Mouse (Mus musculus): ENCODE measurements at regions not wholly inside any gene's neighbourhood (a gene's known extent, or its start where the extent isn't known, plus 50 kb on each side); places are given as distances from the start of the nearest gene placed in this dataset.

DNA sequence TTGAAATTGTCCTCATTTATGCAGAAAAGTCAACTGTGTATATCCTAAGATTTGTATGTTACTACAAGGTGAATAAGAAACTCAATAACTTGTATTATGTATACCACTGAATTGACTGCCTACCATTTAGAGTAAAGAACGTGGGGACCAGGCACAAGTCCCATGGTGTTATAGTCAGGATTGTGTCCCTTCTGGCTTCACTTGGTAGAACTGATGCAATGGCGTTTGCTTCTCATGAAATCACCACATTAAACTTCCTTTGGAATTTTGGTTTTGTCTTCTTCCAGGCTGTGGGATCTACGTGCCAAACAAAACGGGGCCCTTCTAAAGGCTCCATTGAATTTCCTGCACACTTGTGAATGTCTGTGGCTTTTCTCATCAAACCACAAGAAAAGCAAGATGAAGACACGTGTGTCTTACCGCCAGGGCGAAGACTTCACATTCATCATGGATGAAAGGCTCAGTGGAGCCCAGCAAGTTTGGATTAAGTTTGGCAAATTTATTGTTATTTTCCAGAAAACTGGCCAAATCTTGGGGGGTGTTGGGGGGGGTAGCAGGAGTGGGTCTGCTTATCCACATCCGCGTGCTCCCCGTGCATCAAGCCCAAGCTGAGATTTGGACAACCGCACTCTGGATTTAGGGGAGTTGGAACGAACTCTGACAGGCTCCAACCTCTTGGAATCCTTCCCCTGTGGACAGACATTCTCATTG is 353.3 kb downstream of the Ankrd50 start:
- peak; percentile 31 for DNase-seq (ENCODE audit: inconsistent ontology term)

DNA sequence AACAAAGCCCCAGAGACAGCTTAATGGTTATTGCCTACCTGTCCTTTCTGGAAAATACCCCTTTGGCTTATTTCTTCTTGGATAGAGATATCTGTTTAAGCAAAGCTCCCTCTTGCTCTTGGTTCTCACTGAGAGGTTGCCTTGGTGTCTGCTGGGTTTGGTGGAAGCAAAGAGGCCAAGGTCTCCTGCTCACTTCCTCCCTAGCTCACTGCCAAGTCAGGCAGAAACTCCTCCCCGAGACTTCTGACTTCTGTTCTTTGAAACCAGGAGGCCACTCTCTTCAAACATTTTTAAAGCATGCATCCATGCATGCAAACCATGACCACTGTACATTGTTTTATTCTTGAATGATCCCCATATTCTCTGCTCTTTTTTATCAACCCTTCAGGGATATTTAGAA is 354.6 kb downstream of the Ankrd50 start:
- no peak for DNase-seq (ENCODE audit: inconsistent ontology term)

DNA sequence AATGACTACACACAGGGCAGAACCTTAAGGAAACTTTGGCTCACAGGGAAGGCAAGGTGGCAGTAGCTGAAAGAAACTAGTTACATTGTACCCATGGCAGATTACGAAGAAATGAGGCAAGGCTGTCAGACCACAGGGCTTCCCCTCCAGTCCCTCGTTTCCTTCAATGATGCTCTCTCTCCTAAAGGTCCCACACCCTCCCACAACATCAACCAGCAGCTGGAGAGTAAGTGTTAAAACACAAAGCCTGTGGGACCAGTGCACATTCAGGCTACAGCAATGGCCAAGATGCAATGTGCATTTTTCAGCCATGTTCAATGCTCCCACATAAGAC is 355.5 kb downstream of the Ankrd50 start:
- no peak for DNase-seq (ENCODE audit: inconsistent ontology term)

DNA sequence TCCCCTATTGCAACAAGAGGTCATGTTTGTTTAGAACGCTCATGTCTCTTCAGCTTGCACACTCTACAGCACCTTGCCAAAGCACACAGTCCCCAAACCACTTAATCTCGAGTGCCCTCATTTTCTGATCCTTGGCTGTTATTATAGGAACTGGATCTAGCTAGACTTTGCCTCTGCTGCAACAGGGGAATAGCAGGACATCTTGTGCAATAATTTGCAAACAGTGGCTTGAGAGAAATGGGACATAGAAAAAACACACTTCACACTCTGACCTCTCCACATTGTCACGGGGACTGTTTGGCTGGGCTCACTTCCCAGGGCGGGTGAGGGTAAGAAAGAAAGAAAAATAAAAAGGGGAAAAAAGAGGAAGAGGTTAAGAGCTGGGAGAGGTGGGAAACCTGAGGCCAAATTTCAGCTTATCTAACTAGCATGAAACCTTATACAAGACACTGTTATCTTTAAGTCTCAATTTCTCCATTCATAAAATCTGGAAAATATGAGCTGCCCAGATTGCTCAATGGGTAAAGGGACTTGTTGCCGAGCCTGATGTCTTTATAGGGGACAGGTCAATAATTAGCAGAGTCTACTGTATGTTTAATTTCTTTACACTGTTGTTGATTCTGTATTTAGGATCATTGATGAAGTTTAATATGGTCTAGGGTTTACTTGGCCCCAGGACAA is 356.0 kb downstream of the Ankrd50 start:
- no peak for DNase-seq (ENCODE audit: inconsistent ontology term)

DNA sequence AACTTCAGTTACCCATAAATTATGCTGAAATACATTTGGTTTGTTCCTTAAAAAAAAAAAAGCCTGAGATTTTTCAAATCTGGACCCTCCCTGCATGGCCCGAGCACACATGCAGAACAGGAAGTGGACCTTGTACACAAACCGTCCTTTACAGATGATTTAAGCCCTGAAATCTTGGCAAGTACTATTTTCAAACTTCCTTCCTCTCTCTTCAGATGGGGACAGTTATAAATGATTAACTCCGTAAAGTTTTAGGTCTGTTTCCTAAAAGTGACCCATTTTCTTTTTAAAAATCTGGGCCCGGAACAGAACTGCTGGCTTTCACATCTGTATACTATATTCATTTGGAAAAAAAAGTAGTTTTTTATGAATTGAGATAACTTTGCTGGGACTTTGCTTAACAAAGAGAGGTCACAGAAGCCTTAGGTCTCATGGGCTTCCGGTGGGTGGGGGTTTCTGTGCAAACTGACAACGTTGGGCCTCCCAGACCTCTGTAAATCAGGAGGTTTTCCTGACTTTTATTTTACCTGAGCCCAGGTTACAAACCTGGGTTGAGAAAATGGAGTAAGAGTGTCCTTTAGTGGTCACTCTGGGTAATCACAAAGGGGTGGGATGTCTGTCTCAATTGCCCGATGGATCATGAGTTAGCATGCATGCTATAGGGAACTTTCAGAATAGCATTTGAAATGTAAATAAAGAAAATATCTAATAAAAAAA is 368.4 kb downstream of the Ankrd50 start:
- no peak for DNase-seq (ENCODE audit: inconsistent ontology term)

DNA sequence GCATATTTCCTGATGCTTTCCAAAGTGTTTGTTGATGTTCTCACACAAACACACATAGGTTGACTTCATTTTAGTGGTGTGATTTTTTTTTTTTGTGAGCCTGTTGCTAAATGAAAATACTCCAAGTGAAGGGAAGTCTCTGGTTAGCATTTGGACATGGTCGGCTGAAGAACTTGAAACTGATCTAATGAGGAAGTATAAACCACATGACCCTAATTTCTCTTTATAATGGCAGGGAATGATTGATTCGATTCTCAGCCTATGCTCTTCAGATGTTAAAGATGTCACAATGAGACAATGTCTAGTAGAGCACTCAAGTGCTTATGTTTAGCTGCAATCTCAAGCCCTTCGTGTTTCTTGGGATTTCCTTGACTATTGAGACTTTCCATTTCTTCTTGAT is 372.1 kb downstream of the Ankrd50 start:
- DNase-seq (ENCODE audit: inconsistent ontology term): no peak

DNA sequence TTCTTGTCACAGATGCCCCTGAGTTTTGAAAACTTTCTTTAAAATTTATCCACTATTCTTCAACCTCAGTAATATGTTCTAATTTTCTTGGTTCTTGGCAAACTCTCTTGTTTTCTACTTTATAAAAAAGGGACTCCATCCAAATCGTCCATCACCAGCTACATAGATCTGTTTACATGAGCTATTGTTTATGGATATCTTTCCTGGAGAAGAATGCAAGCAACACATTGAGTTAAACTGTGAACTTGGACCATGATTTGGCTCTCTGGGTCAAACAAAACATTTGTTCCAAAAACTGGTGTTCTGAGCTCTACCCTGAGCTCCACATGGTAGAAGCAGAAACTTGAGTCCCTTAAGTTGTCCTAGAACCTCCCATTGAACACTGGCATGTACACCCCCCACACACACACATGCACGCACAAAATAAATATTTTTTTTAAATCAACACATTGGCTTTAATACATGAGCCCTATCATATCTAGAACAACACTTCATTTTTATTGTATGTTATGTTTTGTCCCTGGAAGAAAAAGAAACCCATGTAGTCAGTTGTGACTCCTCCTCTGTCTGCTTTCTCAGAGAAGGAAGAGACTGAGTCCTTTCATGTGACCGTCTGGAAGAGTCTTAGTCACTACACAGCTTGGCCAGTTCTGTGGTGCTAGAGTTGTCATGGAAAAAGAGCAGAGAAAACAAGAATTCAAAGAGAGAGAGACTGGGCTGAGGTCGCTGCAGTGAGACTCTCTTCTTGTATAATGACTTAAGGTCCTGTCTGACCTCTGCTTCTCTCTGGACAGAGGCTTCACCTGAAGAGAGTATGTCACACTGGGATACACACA is 379.4 kb downstream of the Ankrd50 start:
- DNase-seq (ENCODE audit: inconsistent ontology term): peak; percentile 45

DNA sequence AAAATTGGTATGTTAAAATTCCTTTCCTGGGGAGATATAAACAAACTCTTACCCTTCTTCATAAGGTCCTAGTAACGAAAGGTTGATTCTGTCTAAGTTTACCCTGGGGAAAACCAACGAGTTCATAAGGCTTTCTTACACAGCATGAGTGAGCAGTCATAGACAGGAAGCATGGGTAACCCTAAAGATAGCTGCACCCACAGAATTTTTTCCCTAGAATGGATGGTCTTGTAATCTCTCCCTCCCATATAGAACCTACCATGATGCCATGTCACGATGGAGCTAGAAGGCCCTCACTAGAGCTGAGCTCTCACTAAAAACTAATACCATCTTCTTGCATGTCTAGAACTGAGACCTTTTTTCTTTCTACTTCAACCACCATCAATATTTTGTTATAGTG is 380.1 kb upstream of the Gm5148 start:
- DNase-seq (ENCODE audit: inconsistent ontology term): no peak

DNA sequence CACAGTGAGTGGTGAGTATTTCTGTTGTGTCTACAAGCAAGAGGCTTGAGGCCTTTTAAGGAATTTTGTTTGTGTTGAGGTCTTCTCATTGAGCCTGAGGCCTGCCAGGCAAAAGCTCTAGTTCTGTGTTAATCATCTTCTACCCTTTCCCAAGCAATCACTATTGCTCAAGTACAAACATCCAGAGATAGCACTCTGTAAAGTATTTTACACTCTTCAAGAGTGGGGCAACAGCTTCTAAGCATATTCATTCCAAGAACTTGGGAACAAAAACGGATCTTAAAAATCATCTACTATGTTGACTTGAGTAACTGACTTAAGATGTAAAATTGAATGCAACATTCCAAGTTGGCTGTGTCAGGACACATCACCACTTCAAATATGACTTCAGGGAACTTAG is 378.7 kb upstream of the Gm5148 start:
- no peak for DNase-seq (ENCODE audit: inconsistent ontology term)

DNA sequence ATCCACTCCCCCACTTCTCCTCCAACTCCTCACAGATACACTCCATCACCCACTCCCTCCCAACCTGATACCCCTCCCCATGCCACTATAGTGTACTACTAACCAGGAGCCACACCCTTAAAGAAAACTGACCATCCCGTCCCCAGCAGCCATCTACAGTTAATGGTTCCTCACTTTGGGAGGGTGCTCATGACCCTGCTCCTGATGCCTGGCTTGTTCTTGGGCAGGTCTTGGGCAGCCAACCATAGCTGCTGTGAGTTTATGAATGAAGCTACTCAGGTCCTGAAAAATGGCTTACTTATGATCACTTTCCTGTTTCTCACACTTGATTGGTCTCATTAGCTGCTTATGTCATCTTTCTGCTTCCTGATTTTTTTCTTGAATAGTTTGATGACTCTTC is 377.9 kb upstream of the Gm5148 start:
- no peak for DNase-seq (ENCODE audit: inconsistent ontology term)

DNA sequence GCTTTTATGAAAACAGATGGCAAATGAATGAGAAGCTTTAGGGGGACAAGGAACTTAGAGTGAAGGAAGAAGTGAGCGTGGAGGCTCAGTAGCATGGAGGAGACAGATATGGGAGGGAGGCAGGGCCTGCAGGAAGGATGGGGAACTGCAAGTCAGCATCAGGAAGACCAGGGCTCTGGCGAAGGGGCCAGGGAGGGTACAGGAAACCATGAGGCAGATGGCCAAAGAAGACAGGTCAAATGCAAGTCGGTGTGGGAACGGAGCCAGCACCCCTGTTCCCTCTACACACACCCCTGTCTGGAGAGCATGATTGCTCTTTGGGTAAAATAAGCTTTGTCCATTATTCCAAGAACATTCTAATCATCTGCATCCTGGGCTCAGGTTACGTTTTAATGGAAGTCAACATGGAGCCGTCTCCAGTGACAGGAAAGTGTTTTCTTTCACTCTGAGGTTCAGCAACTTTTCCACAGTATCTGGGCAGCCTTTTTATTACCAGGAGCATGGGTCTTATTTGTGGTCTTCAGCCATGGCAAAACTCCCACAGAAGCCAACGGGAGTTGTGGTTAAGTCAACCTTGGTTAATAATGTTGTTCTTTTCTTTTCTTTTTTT is 370.2 kb upstream of the Gm5148 start:
- no peak for DNase-seq (ENCODE audit: inconsistent ontology term)

DNA sequence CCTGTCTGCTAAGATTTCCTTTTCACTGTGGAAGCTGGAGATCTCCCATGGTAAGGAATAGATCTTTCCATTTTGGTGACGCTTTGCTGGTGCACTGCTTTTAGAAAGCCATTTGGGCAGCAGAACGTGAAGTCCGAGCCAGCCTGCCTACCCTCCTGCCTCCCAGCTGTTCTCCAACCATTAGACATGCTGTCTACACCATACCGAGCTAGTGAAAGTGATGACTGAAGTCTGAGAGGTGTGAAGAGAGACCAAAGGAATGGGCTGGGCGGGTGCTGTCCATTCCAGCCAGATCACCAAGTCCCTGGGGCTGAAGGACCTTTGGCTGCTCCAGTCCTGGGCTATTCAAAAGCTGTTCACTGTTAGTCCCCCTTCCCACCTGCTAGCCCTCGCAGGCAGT is 360.3 kb upstream of the Gm5148 start:
- DNase-seq (ENCODE audit: inconsistent ontology term): no peak

DNA sequence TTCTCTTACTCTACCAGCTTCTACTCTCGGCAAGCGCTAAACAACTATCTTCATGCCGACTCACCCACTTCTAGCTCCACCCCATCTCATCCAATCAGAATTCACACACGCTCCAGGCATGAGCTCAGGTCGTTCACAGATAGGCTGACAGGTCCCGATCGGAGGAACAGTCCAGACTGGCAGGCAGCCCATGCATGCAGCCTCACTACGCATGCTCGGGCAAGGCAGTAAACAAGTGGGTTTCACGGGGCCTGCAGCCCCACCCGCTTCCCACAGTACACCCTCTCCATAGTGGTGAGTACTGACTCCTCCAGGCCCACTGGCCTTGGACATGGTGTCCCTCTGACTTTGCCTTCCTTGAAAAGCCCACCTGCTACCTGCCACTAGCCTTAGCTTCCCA is 358.1 kb upstream of the Gm5148 start:
- no peak for DNase-seq (ENCODE audit: inconsistent ontology term)

DNA sequence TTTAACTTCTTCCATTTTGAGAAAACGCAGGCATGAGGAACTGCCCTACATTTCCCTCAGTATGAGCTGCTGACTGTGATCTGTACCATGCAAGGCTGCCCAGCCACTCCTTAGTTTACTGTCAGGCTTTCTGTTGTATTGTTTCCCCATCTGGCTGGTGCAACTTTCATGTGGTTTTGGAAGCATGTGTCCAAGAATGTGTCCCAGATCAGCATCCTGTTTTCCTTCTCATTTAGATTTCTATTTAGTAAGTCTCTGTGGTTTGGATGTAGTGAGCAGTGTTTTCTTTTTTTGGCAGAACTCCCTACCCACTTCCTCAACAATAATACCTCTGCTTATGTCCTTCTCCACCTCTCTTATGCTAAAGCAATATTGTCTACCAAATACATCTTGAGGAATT is 352.5 kb upstream of the Gm5148 start:
- peak; percentile 89 for DNase-seq (ENCODE audit: inconsistent ontology term)

DNA sequence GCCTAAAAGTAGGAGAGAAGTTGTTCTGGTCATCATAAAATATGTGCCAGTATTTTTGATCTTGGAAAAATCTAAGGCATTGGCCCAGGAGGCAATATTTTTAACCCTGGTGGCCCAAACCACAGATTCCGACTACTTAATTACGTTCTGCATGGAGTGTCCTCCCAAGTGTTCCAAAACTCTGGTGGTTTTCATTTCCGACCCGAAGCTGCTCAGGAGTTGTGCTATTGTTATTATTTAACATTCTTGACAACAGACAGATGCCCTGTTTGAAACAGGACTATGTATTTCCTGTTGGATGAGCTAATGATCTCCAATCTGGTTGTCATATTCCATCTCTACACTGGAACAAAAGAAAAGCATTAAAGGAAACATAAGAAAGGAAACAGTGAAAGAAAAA is 349.7 kb upstream of the Gm5148 start:
- peak; percentile 55 for DNase-seq (ENCODE audit: inconsistent ontology term)

DNA sequence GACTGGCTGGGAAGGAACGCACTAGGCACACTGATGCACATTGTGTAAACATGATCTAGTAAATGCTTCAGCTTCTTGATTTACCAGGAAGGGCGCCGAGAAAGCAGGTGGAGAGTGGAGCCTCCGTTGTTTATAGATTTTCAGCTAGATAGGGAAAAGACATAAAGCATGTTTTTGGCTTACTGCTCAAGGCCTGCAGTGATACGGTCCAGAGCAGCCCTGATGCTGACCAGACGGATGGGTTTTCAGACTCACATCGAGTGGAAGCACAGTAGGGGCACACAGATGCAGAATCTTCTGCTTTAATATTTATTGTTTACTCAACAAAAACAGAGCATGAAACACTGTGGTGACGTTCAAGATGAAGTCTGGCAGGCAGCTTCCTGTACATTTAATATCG is 331.3 kb upstream of the Gm5148 start:
- DNase-seq (ENCODE audit: inconsistent ontology term): no peak

DNA sequence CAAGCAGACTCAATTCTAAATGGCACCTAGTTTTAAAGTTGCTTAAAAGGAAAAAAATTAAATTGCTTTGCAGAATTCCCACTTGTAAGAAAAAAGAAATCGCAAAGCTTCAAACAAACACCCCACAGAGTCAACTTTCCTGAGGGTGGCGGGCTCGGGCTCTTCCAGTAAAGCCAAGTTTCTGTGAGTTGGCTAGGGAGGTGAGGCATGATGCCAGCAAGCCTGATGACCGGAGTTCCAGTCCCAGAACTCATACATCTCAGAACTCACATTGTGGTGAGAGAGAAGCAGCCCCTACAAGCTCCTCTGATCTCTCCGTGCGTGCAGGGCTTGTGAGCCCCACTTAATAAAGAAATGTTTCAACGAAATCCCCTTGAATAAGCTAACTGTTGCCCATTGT is 328.7 kb upstream of the Gm5148 start:
- no peak for DNase-seq (ENCODE audit: inconsistent ontology term)

DNA sequence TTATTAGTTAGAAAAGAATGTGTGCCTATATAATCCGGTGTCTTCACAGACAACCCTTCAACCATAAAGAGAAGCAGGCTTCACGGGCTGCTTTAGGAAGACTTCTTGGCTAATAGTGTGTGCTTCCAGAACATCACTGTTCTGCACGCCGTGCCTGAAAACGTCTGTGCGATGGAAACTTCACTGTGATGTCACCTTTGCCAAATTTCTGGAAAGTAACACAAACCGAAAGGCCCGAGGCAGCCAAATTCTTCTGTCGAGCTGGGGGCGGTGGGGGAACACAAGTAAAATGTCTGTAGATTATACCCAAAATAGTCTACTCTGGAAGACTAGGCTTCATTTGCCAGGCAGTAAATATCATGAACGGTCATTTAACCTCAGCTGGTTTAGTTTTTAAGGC is 327.5 kb upstream of the Gm5148 start:
- no peak for DNase-seq (ENCODE audit: inconsistent ontology term)

DNA sequence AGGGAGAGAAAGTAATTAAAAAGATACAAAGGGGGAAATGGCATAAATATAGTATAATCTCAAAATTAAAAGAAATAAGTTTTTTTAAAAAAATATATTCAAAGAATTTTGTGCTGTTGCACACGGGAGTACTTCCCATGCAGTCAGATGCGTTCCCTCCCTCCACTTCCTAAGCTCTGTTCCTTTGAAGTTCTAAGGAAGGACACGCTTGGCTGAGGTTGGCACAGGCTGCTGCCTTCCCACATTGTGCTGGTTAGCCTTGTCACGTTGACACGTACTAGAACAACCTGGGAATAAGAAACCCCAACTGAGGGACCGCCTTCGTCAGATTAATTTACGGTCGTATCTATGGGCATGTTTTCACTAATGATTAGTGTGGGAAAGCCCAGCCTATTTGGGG is 326.6 kb upstream of the Gm5148 start:
- no peak for DNase-seq (ENCODE audit: inconsistent ontology term)

DNA sequence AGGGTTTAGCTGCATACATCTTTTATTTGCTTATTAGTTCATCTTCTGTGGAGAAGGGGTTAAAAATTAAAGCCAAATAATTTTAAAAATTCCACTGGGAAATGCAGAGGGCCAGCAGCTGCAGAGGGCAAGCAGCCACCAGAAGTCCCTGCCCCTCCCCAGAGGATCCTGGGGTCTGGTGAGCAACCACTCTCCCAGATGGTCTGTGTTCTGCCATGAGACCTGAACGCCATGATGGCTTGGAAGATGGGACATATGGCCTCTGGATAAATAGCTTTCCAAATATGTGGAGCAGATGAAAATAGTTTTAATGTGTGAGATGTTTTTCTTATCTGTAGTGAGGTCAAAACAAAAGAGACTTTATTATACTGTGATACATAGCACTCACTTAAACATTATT is 326.1 kb upstream of the Gm5148 start:
- DNase-seq (ENCODE audit: inconsistent ontology term): no peak

DNA sequence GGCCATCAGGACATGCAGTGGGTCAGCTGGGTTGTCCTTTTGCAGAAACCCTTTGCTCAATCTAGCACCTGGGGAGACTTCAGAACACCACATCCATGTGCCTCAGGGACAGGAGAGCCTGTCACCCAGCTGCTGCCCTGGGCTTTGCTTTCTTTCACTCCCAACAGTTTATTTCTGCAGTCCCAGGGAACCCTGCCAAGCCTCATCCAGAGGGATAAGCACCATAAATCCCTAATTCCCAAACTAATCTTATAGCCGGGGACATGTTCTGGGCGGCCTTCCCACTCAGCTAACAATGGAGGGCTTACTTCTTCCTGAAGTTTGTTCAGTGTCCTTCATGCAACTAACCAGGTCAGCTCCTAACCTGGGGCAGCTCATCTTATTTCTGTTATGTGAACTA is 325.0 kb upstream of the Gm5148 start:
- DNase-seq (ENCODE audit: inconsistent ontology term): no peak

DNA sequence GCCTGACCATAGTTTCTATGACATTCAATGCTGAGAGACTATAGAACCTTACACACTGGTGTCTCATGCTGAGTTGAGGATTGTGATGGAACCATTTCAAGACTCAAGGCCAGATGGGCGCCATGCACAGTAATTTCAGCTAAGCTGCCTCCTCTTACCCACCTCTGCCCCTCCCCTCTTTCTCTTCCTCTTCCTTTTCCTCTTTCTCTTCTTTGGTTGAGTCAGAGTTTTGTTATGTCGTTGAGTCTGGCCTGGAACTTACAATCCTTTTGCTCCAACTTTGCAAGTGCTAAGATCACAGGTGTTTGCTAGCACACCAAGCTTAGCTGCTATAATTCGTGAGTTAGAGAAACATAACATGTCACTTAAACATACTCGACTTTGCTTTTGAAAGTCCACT is 323.2 kb upstream of the Gm5148 start:
- no peak for DNase-seq (ENCODE audit: inconsistent ontology term)
